Mouse (Mus musculus) heart, postnatal 0 days (tissue): ENCODE measurements at regions not wholly inside any gene's neighbourhood (a gene's known extent, or its start where the extent isn't known, plus 50 kb on each side); places are given as distances from the start of the nearest gene placed in this dataset.

Experiments
- ATAC-seq: fragments of 200-750 bp; cut with Nextera tagmentation; 2 replicates; pipeline ENCODE4 v1.8.0; 2017; ENCODE audit warnings: low read depth, moderate number of reproducible peaks, moderate library complexity; ENCODE audit not compliant: insufficient read depth
- DNase-seq: peaks from one replicate; pipeline ENCODE4 v3.0.0-alpha.2; 2016; ENCODE audit warnings: low spot score
- H3K27ac ChIP-seq: fragments of 300-500 bp; sonication (generic); 2 replicates; pipeline ENCODE4 v1.5.1; 2014; ENCODE audit warnings: low read depth, mild to moderate bottlenecking
- H3K27me3 ChIP-seq: fragments of 300-500 bp; sonication (generic); 2 replicates; pipeline ENCODE4 v1.6.1; 2014; ENCODE audit warnings: low read length, mixed read lengths; ENCODE audit not compliant: control insufficient read depth, insufficient read depth
- H3K36me3 ChIP-seq: fragments of 300-500 bp; sonication (generic); replicated peaks from 2 replicates; pipeline ENCODE4 v1.6.1; 2014; ENCODE audit warnings: low read length, mixed read lengths; ENCODE audit not compliant: control insufficient read depth, insufficient read depth
- H3K4me1 ChIP-seq: fragments of 300-500 bp; sonication (generic); 2 replicates; pipeline ENCODE4 v1.6.1; 2014; ENCODE audit warnings: antibody characterized with exemption; ENCODE audit not compliant: control insufficient read depth, insufficient read depth
- H3K4me2 ChIP-seq: fragments of 300-500 bp; sonication (generic); 2 replicates; pipeline ENCODE4 v1.6.1; 2014; ENCODE audit warnings: low read depth, mild to moderate bottlenecking, low read length, moderate library complexity
- H3K4me3 ChIP-seq: fragments of 300-500 bp; sonication (generic); 2 replicates; pipeline ENCODE4 v1.5.1; 2014; ENCODE audit warnings: low read depth, low read length
- H3K9ac ChIP-seq: fragments of 300-500 bp; sonication (generic); replicated peaks from 2 replicates; pipeline ENCODE4 v1.6.1; 2014; ENCODE audit warnings: low read depth, low read length, mixed read lengths
- H3K9me3 ChIP-seq: fragments of 300-500 bp; sonication (generic); replicated peaks from 2 replicates; pipeline ENCODE4 v1.6.1; 2016; ENCODE audit warnings: low read length; ENCODE audit not compliant: control insufficient read depth
- CTCF ChIP-seq: IDR thresholded peaks from 2 replicates; pipeline ENCODE4 v1.5.1; 2016; ENCODE audit warnings: antibody characterized with exemption, control low read depth, low read depth
- EP300 ChIP-seq: IDR thresholded peaks from 2 replicates; pipeline ENCODE4 v1.6.1; 2016; ENCODE audit warnings: antibody characterized with exemption, low read depth
- WGBS: fragments of 180-500 bp; shearing (Covaris S2); extraction: QIAGEN DNeasy Blood & Tissue Kit; methylation state at CpG from one replicate; pipeline ENCODE4 v1.1.7; 2014; 5-methylcytosine and 5-hydroxymethylcytosine counted together

GRCm38 (mm10) chr5:16984877-16985276 is 193.3 kb downstream of the Gm28710 start:
- Histone ChIP-seq H3K9ac (no peak overlapping the region), H3K4me1 (no peaks in the 10 kb centered on the region), H3K36me3 (no peaks in the 10 kb centered on the region), H3K9me3 (no peaks in the 10 kb centered on the region), H3K4me2 (no peak overlapping the region), H3K4me3 (no peak overlapping the region), H3K27ac (no peak overlapping the region), H3K27me3 (no peaks in the 10 kb centered on the region)
- no peak for DNase-seq
- WGBS, result 77% methylated on average over 2 of the region's 2 CpGs
- no peak for TF ChIP-seq EP300
- no peak for ATAC-seq

DNA sequence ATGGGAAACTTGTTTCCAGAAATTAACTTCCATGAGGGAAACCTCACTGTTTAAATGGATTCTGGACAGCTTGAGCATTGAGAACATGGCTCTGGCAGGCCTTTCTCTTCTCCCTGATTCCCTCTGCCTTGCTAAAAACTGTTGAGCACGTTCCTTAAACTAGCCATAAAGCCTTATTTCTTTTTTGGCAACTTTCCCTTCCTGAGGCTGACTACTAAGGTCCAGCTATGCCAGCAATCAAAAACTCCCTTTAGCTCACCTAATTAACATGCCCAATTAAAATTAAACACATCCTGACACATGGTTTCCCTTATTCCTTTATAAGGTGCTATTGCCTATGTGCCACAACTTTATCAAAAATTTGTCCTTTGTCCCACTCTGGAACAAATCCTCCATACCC is 199.9 kb downstream of the Gm28710 start:
- TF ChIP-seq CTCF (no peak), EP300 (no peak)
- no peak overlapping the region for H3K27ac ChIP-seq
- DNase-seq (no peak), ATAC-seq (no peak)
- H3K27me3 ChIP-seq, result no peaks in the 10 kb centered on the region
- H3K4me3 ChIP-seq, result no peak overlapping the region
- 53% methylated on average over 1 of the region's 1 CpGs for WGBS
- no peak overlapping the region for H3K4me2 ChIP-seq
- no peaks in the 10 kb centered on the region for H3K36me3 ChIP-seq
- no peaks in the 10 kb centered on the region for H3K4me1 ChIP-seq
- H3K9ac ChIP-seq, result no peak overlapping the region
- no peaks in the 10 kb centered on the region for H3K9me3 ChIP-seq

DNA sequence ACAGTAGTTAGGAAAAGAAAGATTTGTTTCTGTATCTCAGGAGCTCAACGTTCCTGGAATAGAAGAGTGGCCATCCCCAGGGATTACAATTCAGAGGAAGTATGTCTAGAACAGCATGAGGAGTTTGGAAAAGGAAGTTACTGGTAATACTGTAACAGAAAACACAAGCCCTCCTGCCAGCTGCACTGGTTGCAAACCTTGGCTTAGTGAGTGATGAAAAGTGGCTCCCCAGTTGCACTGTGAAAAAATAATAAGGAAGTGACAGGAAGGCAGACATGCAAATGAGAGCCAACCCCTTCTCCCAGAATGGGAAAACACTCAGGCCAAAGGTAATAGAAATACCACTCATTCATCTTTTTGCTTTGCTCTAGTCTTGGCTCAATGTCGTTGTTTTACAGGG is 207.6 kb downstream of the Gm28710 start:
- ATAC-seq (no peak), DNase-seq (no peak)
- Histone ChIP-seq H3K9me3 (no peaks in the 10 kb centered on the region), H3K27me3 (no peaks in the 10 kb centered on the region), H3K4me1 (no peaks in the 10 kb centered on the region), H3K36me3 (no peaks in the 10 kb centered on the region), H3K9ac (no peak overlapping the region), H3K4me3 (no peak overlapping the region), H3K27ac (no peak overlapping the region), H3K4me2 (no peak overlapping the region)
- TF ChIP-seq EP300 (no peak), CTCF (no peak)
- 29% methylated on average over 2 of the region's 2 CpGs for WGBS

GRCm38 (mm10) chr5:17006807-17007522 is 215.4 kb downstream of the Gm28710 start:
- H3K9ac ChIP-seq, result no peak overlapping the region
- 43% methylated on average over 3 of the region's 3 CpGs for WGBS
- ATAC-seq (no peak), DNase-seq (no peak)
- TF ChIP-seq EP300 (no peak), CTCF (no peak)
- H3K4me1 ChIP-seq, result no peaks in the 10 kb centered on the region
- H3K4me2 ChIP-seq, result no peak overlapping the region
- no peaks in the 10 kb centered on the region for H3K27me3 ChIP-seq
- H3K4me3 ChIP-seq, result no peak overlapping the region
- H3K36me3 ChIP-seq, result no peaks in the 10 kb centered on the region
- H3K9me3 ChIP-seq, result no peaks in the 10 kb centered on the region
- no peak overlapping the region for H3K27ac ChIP-seq

GRCm38 (mm10) chr5:17021636-17022035 is 230.0 kb downstream of the Gm28710 start:
- ATAC-seq (no peak), DNase-seq (no peak)
- TF ChIP-seq CTCF (no peak), EP300 (no peak)
- no peaks in the 10 kb centered on the region for H3K27me3 ChIP-seq
- no peaks in the 10 kb centered on the region for H3K36me3 ChIP-seq
- no peak overlapping the region for H3K9ac ChIP-seq
- no peaks in the 10 kb centered on the region for H3K4me1 ChIP-seq
- H3K27ac ChIP-seq, result no peak overlapping the region
- no peaks in the 10 kb centered on the region for H3K9me3 ChIP-seq
- H3K4me2 ChIP-seq, result no peak overlapping the region
- H3K4me3 ChIP-seq, result no peak overlapping the region

DNA sequence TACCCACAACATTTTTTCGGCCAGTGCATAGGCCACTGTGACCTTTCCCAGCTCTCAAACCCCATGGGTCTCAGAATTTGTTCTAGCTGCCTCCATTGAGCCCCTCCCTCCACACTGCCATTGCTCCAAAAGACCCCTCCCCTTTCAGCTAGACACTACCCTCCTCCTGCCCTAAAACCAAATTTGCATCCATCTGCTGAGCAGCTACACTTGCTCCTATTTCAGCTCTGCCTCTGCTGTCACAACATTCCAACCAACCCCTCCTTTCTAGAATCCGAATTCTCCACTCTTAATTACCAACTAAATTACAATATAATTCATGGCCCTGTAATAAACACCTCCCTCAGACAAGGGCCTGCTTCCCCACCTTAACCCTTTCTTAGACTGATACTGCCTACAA is 262.3 kb downstream of the Gm28710 start:
- Histone ChIP-seq H3K36me3 (no peaks in the 10 kb centered on the region), H3K27ac (no peak overlapping the region), H3K9me3 (no peaks in the 10 kb centered on the region), H3K27me3 (no peaks in the 10 kb centered on the region), H3K4me1 (no peaks in the 10 kb centered on the region), H3K4me3 (no peak overlapping the region), H3K9ac (no peak overlapping the region), H3K4me2 (no peak overlapping the region)
- TF ChIP-seq CTCF (no peak), EP300 (no peak)
- ATAC-seq (no peak), DNase-seq (no peak)
- WGBS, result 62% methylated on average over 2 of the region's 2 CpGs
